Mouse (Mus musculus) hindbrain, embryonic 11.5 days (tissue): ENCODE measurements around the gene Cacng3. TPM values are rescaled to one million over a fixed set of nuclear protein-coding genes. Genes with fewer than 3 reads are reported as not detected.

Experiments
- ATAC-seq: fragments of 200-750 bp; cut with Nextera tagmentation; 2 replicates; pipeline ENCODE4 v1.8.0; 2017; ENCODE audit warnings: mild to moderate bottlenecking, moderate TSS enrichment, moderate library complexity; ENCODE audit not compliant: low FRiP score
- DNase-seq: peaks from one replicate; pipeline ENCODE4 v3.0.0-alpha.2; 2015; ENCODE audit warnings: low spot score
- H3K27ac ChIP-seq: fragments of 300-500 bp; sonication (generic); 2 replicates; pipeline ENCODE4 v1.5.1; 2014; ENCODE audit warnings: mild to moderate bottlenecking, low read depth, low read length
- H3K27me3 ChIP-seq: fragments of 300-500 bp; sonication (generic); 2 replicates; pipeline ENCODE4 v1.6.1; 2014; ENCODE audit warnings: mild to moderate bottlenecking, low read length, moderate library complexity, mixed read lengths; ENCODE audit not compliant: control insufficient read depth, insufficient read depth
- H3K36me3 ChIP-seq: fragments of 300-500 bp; sonication (generic); 2 replicates; pipeline ENCODE4 v1.6.1; 2014; ENCODE audit warnings: mild to moderate bottlenecking, low read length, moderate library complexity, mixed read lengths; ENCODE audit not compliant: control insufficient read depth, insufficient read depth
- H3K4me1 ChIP-seq: fragments of 300-500 bp; sonication (generic); replicated peaks from 2 replicates; pipeline ENCODE4 v1.6.1; 2014; ENCODE audit warnings: low read length, mixed read lengths; ENCODE audit not compliant: control insufficient read depth, insufficient read depth
- H3K4me2 ChIP-seq: fragments of 300-500 bp; sonication (generic); replicated peaks from 2 replicates; pipeline ENCODE4 v1.6.1; 2014; ENCODE audit warnings: mild to moderate bottlenecking, low read depth, low read length
- H3K4me3 ChIP-seq: fragments of 300-500 bp; sonication (generic); 2 replicates; pipeline ENCODE4 v1.5.1; 2014; ENCODE audit warnings: low read depth, low read length
- H3K9ac ChIP-seq: fragments of 300-500 bp; sonication (generic); 2 replicates; pipeline ENCODE4 v1.6.1; 2014; ENCODE audit warnings: low read depth, low read length
- H3K9me3 ChIP-seq: fragments of 300-500 bp; sonication (generic); 2 replicates; pipeline ENCODE4 v1.6.1; 2016; ENCODE audit warnings: low read length; ENCODE audit not compliant: control insufficient read depth
- WGBS: fragments of 180-500 bp; shearing (Covaris S2); extraction: QIAGEN DNeasy Blood & Tissue Kit; methylation state at CpG from one replicate; pipeline ENCODE4 v1.1.7; 2014; 5-methylcytosine and 5-hydroxymethylcytosine counted together
- polyA plus RNA-seq: library from polyadenylated mRNA; unstranded; fragments of >200 nt; fragmentation: Nextera tagmentation; extraction: Ambion mirVana; gene quantifications from 2 replicates; pipeline ENCODE4 v1.2.1, GENCODE M21; 2014

Gene Cacng3
- polyA plus RNA-seq, 1 experiment from 2014 or later = 2.1 TPM

DNA sequence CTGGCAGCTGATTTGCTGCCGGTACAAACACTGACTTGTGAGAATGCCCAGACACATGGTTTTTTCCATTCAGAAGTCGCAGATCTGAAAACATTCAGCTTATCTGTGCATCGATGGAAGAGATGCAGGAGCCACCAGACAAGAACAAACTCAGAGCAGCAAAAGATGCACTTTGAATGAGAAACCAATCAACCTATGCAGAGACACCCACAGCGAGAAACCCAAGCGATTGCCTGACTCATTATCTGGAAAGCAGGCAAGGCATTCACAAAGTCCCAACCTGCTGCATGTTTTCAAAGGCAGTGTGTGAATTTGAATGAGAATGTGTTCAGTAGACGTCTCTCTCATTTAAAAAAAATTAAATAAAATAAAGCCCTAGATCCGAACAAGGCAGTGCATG lies 4.9 kb downstream of the Cacng3 start:
- WGBS = 82% methylated on average over 7 of the region's 7 CpGs
- Histone ChIP-seq H3K27me3 (peaks cover 3% of the 10 kb centered on the region; the same call in 1 of the 2 replicates), H3K27ac (no peak overlapping the region), H3K9ac (no peak overlapping the region), H3K9me3 (no peaks in the 10 kb centered on the region), H3K4me3 (no peak overlapping the region), H3K4me1 (no peaks in the 10 kb centered on the region), H3K4me2 (no peak overlapping the region), H3K36me3 (no peaks in the 10 kb centered on the region)
- ATAC-seq (no peak), DNase-seq (no peak)

DNA sequence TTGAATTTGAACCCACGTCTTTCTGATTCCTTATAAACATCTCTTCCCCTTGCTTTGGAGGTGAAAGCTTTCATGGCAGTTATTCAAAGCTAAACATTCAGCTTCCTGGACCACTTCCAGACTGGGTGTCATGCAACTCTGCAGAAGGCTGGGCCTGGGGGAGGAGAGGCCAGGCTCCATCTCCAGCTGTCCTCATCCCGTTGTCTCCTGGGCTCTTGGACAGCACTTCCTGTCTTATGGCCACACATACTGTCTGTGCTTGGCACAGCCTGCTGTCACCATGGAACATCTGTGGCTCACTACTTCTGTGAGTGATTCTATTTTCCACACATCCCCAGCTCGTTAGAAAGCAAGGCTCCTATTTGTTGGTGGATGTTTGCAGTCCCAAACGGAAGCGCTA lies 31.5 kb downstream of the Cacng3 start:
- Histone ChIP-seq H3K36me3 (no peaks in the 10 kb centered on the region), H3K27me3 (no peaks in the 10 kb centered on the region), H3K9me3 (no peaks in the 10 kb centered on the region), H3K4me1 (no peaks in the 10 kb centered on the region), H3K4me2 (no peak overlapping the region), H3K9ac (no peak overlapping the region), H3K4me3 (no peak overlapping the region), H3K27ac (no peak overlapping the region)
- WGBS = 89% methylated on average over 5 of the region's 5 CpGs
- DNase-seq (no peak), ATAC-seq (no peak)

DNA sequence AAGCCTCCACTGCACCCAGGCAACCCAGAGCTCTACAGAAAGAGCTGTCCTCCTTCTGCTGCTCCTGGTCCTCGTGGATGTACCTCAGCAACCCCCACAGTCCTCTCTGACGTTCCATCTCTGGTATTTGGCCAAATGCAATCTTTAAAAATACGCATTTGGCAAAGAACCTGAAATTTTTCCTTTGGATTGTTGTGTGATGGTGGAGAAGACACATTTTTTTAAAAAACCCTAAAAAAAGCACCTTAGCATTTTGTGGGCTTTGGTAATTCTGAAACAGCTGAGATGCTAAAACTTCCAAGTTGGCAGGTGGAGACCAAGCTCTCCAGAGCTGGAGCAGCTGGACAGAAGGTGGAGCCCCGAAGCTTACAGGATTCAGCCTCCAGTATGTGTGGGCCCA lies 32.2 kb downstream of the Cacng3 start:
- Histone ChIP-seq H3K36me3 (no peaks in the 10 kb centered on the region), H3K27ac (no peak overlapping the region), H3K9ac (no peak overlapping the region), H3K27me3 (no peaks in the 10 kb centered on the region), H3K4me2 (no peak overlapping the region), H3K9me3 (no peaks in the 10 kb centered on the region), H3K4me1 (no peaks in the 10 kb centered on the region), H3K4me3 (no peak overlapping the region)
- WGBS = 89% methylated on average over 4 of the region's 4 CpGs
- no peak for ATAC-seq
- DNase-seq = no peak

DNA sequence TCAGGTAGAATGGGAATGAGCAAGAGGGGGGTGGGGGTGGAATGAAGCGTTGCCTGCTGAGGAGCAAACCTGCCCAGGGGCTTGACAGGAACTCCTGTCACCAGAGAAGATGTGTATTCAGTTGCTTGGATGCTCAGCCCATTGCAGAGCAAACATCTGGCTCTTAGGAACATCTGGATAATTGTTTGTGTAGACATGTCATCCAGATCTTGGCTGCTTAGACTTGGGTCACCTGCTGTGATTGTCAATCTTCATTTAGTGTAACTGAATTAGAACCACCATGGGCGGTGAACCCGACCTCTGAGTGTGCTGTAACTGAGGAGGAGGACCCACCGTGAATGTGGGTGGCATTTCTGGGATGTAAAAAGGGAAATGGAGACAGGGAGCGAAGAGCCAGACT lies 36.4 kb downstream of the Cacng3 start:
- no peak overlapping the region for H3K9ac ChIP-seq
- H3K27me3 ChIP-seq = no peaks in the 10 kb centered on the region
- H3K36me3 ChIP-seq = no peaks in the 10 kb centered on the region
- no peak overlapping the region for H3K27ac ChIP-seq
- ATAC-seq (no peak), DNase-seq (no peak)
- no peak overlapping the region for H3K4me3 ChIP-seq
- no peaks in the 10 kb centered on the region for H3K4me1 ChIP-seq
- no peaks in the 10 kb centered on the region for H3K9me3 ChIP-seq
- WGBS = 45% methylated on average over 5 of the region's 5 CpGs
- no peak overlapping the region for H3K4me2 ChIP-seq

DNA sequence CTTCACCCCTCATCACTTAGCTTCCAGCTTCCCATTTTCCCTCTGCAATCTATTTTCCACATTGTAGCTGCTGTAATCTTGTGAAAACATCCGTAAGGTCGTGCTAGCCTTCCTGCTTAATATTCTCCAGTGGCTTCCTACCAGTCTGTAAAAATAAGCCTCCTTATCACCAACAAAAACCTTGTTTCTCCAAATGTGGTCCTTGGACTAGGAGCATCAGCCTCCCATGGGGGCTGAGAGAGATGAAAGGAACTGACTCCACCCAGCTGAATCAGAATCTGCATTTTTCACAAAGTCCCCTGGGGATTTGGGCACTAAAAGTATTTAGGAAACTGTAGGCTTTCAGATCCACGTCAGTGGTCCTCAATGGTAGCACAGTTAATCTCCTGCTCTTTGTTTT lies 46.0 kb downstream of the Cacng3 start:
- no peak overlapping the region for H3K27ac ChIP-seq
- WGBS = 51% methylated on average over 3 of the region's 3 CpGs
- no peaks in the 10 kb centered on the region for H3K36me3 ChIP-seq
- no peak overlapping the region for H3K4me2 ChIP-seq
- H3K4me1 ChIP-seq = no peaks in the 10 kb centered on the region
- H3K27me3 ChIP-seq = no peaks in the 10 kb centered on the region
- no peak overlapping the region for H3K9ac ChIP-seq
- H3K4me3 ChIP-seq = no peak overlapping the region
- DNase-seq (no peak), ATAC-seq (no peak)
- H3K9me3 ChIP-seq = no peaks in the 10 kb centered on the region

DNA sequence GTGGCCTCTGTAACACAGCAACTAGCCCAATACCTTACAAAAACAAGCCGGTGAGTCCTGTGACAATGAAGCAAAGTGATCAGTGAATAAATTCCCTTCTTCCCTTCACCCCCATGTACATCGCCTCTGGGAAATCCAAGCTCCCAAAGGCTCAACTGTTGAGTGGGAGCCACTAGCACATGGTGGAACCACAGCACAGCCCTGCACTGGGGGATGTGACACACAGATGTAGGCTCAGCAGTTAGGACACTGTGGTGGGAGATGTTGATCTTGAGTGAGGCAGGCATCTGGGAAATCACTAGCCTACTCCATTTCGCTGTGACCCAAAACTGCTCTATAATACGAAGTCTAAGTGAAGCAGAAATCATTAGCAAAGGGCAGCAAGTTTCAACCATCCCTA lies 48.2 kb downstream of the Cacng3 start:
- Histone ChIP-seq H3K9ac (no peak overlapping the region), H3K4me2 (no peak overlapping the region), H3K36me3 (no peaks in the 10 kb centered on the region), H3K4me3 (no peak overlapping the region), H3K4me1 (no peaks in the 10 kb centered on the region), H3K9me3 (no peaks in the 10 kb centered on the region), H3K27ac (no peak overlapping the region), H3K27me3 (no peaks in the 10 kb centered on the region)
- 90% methylated on average over 4 of the region's 4 CpGs for WGBS
- no peak for ATAC-seq
- no peak for DNase-seq

DNA sequence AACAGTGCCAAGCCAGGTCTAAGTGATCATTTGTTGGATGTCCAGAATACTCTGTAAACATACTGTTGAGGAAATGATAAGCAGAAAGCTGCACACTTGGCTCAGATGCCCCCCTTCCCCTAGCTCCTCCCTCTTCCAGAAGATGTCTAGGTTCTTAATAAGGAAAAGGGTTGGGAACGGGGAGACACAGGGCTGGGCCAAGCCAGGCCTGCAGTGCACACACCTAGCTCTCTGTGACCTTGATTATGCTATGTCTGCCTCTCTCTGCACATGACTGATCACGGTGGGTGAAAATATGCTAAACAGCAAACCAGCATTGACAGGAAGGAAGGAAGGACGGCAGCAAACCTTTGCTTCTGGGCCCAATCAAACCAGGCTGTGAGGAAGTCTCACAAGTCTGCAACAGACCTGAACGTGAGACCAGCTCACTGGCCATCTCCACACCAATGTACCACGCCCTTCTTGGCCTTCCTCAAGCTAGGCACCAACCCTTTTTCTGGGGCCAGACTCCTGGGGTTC lies 53.1 kb downstream of the Cacng3 start:
- ATAC-seq = no peak
- Histone ChIP-seq H3K27ac (no peak overlapping the region), H3K4me2 (no peak overlapping the region), H3K27me3 (no peaks in the 10 kb centered on the region), H3K9ac (no peak overlapping the region), H3K36me3 (no peaks in the 10 kb centered on the region), H3K4me1 (no peaks in the 10 kb centered on the region), H3K4me3 (no peak overlapping the region), H3K9me3 (no peaks in the 10 kb centered on the region)
- WGBS = 63% methylated on average over 5 of the region's 5 CpGs
- no peak for DNase-seq

DNA sequence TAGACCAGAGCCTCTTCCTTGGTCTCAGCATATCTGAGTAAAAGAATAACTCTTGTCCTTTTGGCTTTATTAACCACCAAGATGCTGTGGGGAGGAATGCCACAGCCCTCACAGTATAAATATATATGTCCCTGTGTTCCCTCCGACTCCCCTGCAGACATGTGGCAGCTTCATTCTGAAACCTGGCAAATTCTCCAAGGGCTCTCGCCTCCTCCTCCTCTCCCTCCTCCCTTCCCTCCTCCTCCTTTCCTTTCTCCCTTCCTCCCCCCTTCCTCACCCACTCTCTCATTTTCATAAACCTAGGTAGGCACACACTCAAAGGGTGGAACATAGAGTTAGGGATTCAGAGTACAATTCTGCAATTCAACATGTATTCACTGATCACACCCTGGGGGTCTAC lies 56.1 kb downstream of the Cacng3 start:
- Histone ChIP-seq H3K9me3 (no peaks in the 10 kb centered on the region), H3K9ac (no peak overlapping the region), H3K4me2 (no peak overlapping the region), H3K27ac (no peak overlapping the region), H3K36me3 (no peaks in the 10 kb centered on the region), H3K4me1 (no peaks in the 10 kb centered on the region), H3K27me3 (no peaks in the 10 kb centered on the region), H3K4me3 (no peak overlapping the region)
- 84% methylated on average over 2 of the region's 2 CpGs for WGBS
- DNase-seq = no peak
- no peak for ATAC-seq

DNA sequence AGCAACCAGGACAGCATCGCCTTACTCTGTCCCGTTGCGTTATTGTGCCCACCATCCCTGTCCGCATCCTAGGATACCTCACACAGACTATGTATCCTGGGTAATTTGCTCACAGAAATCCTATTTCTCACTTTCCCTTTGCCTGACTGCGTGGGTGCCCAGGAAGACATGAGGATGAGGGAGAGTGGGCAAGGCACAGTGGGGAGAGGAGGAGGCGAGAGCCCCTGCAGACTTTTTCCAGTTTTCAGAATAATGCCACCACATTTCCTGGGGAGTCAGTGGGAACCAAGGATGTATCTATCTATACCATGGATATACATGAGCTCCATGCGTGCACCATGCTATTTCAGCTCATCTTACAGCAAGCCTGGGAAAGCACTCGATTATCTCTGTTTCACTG lies 57.9 kb downstream of the Cacng3 start:
- H3K27ac ChIP-seq = no peak overlapping the region
- no peaks in the 10 kb centered on the region for H3K9me3 ChIP-seq
- H3K27me3 ChIP-seq = no peaks in the 10 kb centered on the region
- no peaks in the 10 kb centered on the region for H3K36me3 ChIP-seq
- WGBS = 91% methylated on average over 8 of the region's 8 CpGs
- no peak overlapping the region for H3K9ac ChIP-seq
- DNase-seq (no peak), ATAC-seq (no peak)
- H3K4me2 ChIP-seq = no peak overlapping the region
- no peaks in the 10 kb centered on the region for H3K4me1 ChIP-seq
- no peak overlapping the region for H3K4me3 ChIP-seq
